Mouse (Mus musculus) midbrain, postnatal 0 days (tissue): Measurements from ENCODE around the gene Nphp4. TPM values are rescaled to one million over a fixed set of nuclear protein-coding genes. Genes with fewer than 3 reads are reported as not detected.

Experiments used
- ATAC-seq: fragments of 200-750 bp; cut with Nextera tagmentation; 2 replicates; pipeline ENCODE4 v1.8.0; 2017; ENCODE audit warnings: moderate number of reproducible peaks, mild to moderate bottlenecking, moderate TSS enrichment, moderate library complexity; ENCODE audit not compliant: low FRiP score
- DNase-seq: peaks from one replicate; pipeline ENCODE4 v3.0.0-alpha.2; 2015; ENCODE audit warnings: low spot score
- H3K27ac ChIP-seq: fragments of 300-500 bp; sonication (generic); 2 replicates; pipeline ENCODE4 v1.5.1; 2014; ENCODE audit warnings: low read depth, mild to moderate bottlenecking, low read length, mixed read lengths
- H3K27me3 ChIP-seq: fragments of 300-500 bp; sonication (generic); 2 replicates; pipeline ENCODE4 v1.6.1; 2014; ENCODE audit warnings: low read length, control low read depth, mixed read lengths; ENCODE audit not compliant: insufficient read depth
- H3K36me3 ChIP-seq: fragments of 300-500 bp; sonication (generic); 2 replicates; pipeline ENCODE4 v1.6.1; 2014; ENCODE audit warnings: low read length, control low read depth, mixed read lengths; ENCODE audit not compliant: insufficient read depth
- H3K4me1 ChIP-seq: fragments of 300-500 bp; sonication (generic); 2 replicates; pipeline ENCODE4 v1.6.1; 2014; ENCODE audit warnings: mild to moderate bottlenecking, control low read depth, antibody characterized with exemption, low read length, mixed read lengths; ENCODE audit not compliant: insufficient read depth
- H3K4me2 ChIP-seq: fragments of 300-500 bp; sonication (generic); 2 replicates; pipeline ENCODE4 v1.6.1; 2014; ENCODE audit warnings: low read depth, mild to moderate bottlenecking, low read length, mixed read lengths; ENCODE audit not compliant: poor library complexity, severe bottlenecking
- H3K4me3 ChIP-seq: fragments of 300-500 bp; sonication (generic); 2 replicates; pipeline ENCODE4 v1.5.1; 2014; ENCODE audit warnings: low read depth, mild to moderate bottlenecking, low read length, moderate library complexity
- H3K9ac ChIP-seq: fragments of 300-500 bp; sonication (generic); replicated peaks from 2 replicates; pipeline ENCODE4 v1.6.1; 2014; ENCODE audit warnings: mild to moderate bottlenecking, low read length, moderate library complexity, mixed read lengths; ENCODE audit not compliant: poor library complexity, severe bottlenecking
- H3K9me3 ChIP-seq: fragments of 300-500 bp; sonication (generic); 2 replicates; pipeline ENCODE4 v1.6.1; 2016; ENCODE audit warnings: low read length, control low read depth
- CTCF ChIP-seq: IDR thresholded peaks from 2 replicates; pipeline ENCODE4 v1.5.1; 2016; ENCODE audit warnings: antibody characterized with exemption, mild to moderate bottlenecking
- WGBS: fragments of 180-500 bp; shearing (Covaris S2); extraction: QIAGEN DNeasy Blood & Tissue Kit; methylation state at CpG from one replicate; pipeline ENCODE4 v1.1.7; 2014; 5-methylcytosine and 5-hydroxymethylcytosine counted together
- polyA plus RNA-seq: library from polyadenylated mRNA; unstranded; fragments of >200 nt; fragmentation: Nextera tagmentation; extraction: Ambion mirVana; gene quantifications from 2 replicates; pipeline ENCODE4 v1.2.1, GENCODE M21; 2015
- total RNA-seq: library from RNA; depleted of rRNA; stranded (reverse); fragments of >200 nt; gene quantifications from 2 replicates; pipeline ENCODE4 v1.2.3, GENCODE M21; 2014

Gene Nphp4
- total and polyA plus RNA-seq, 2 experiments from 2014 or later: 4.8 to 12.1 TPM

- H3K4me2 ChIP-seq: no peak overlapping the region
- DNase-seq (no peak), ATAC-seq (no peak)
- H3K27ac ChIP-seq: no peak overlapping the region
- H3K36me3 ChIP-seq: no peaks in the 10 kb centered on the region; the same call in 1 of the 2 replicates
- H3K4me1 ChIP-seq: peaks cover 7% of the 10 kb centered on the region
- 58% methylated on average over 8 of the region's 8 CpGs for WGBS
- H3K4me3 ChIP-seq: no peak overlapping the region
- TF ChIP-seq CTCF: no peak
- no peak overlapping the region for H3K9ac ChIP-seq
- no peaks in the 10 kb centered on the region for H3K27me3 ChIP-seq
- H3K9me3 ChIP-seq: no peaks in the 10 kb centered on the region
Measured at GRCm38 (mm10) chr4:152480426-152480825, 3.9 kb downstream of the Nphp4 start.

- peaks cover 12% of the 10 kb centered on the region for H3K36me3 ChIP-seq
- H3K4me3 ChIP-seq: no peak overlapping the region
- no peak overlapping the region for H3K9ac ChIP-seq
- H3K27me3 ChIP-seq: no peaks in the 10 kb centered on the region
- ATAC-seq (no peak), DNase-seq (no peak)
- no peak overlapping the region for H3K4me2 ChIP-seq
- H3K27ac ChIP-seq: no peak overlapping the region
- H3K9me3 ChIP-seq: no peaks in the 10 kb centered on the region
- H3K4me1 ChIP-seq: no peaks in the 10 kb centered on the region
- TF ChIP-seq CTCF: no peak
- 77% methylated on average over 10 of the region's 10 CpGs for WGBS
Measured at GRCm38 (mm10) chr4:152488046-152488445, 11.5 kb downstream of the Nphp4 start.

GRCm38 (mm10) chr4:152490311-152490710 is 13.8 kb downstream of the Nphp4 start:
- DNase-seq (no peak), ATAC-seq (no peak)
- H3K9ac ChIP-seq: no peak overlapping the region
- no peaks in the 10 kb centered on the region for H3K27me3 ChIP-seq
- H3K4me1 ChIP-seq: no peaks in the 10 kb centered on the region
- peaks cover 12% of the 10 kb centered on the region for H3K36me3 ChIP-seq
- no peaks in the 10 kb centered on the region for H3K9me3 ChIP-seq
- 85% methylated on average over 14 of the region's 14 CpGs for WGBS
- H3K27ac ChIP-seq: no peak overlapping the region
- H3K4me2 ChIP-seq: no peak overlapping the region
- TF ChIP-seq CTCF: no peak
- H3K4me3 ChIP-seq: no peak overlapping the region

- 0 out of 2 replicates have a peak overlapping the region, but pooled peaks have one; percentile 32 for H3K27ac ChIP-seq
- DNase-seq (peak; percentile 76), ATAC-seq (no peak)
- no peaks in the 10 kb centered on the region for H3K27me3 ChIP-seq
- WGBS: 43% methylated on average over 15 of the region's 15 CpGs
- no peak overlapping the region for H3K9ac ChIP-seq
- H3K4me1 ChIP-seq: no peaks in the 10 kb centered on the region
- no peak overlapping the region for H3K4me3 ChIP-seq
- no peaks in the 10 kb centered on the region for H3K9me3 ChIP-seq
- no peak overlapping the region for H3K4me2 ChIP-seq
- peak; percentile 81 for TF ChIP-seq CTCF
- H3K36me3 ChIP-seq: peaks cover 12% of the 10 kb centered on the region
Measured at GRCm38 (mm10) chr4:152491250-152491899, 14.9 kb downstream of the Nphp4 start.

GRCm38 (mm10) chr4:152494360-152494879 is 17.9 kb downstream of the Nphp4 start:
- Histone ChIP-seq H3K4me2 (0 out of 2 replicates have a peak overlapping the region, but pooled peaks have one; percentile 0), H3K4me3 (no peak overlapping the region), H3K4me1 (no peaks in the 10 kb centered on the region), H3K27ac (peak overlapping the region; percentile 27; the same call in 1 of the 2 replicates), H3K36me3 (peaks cover 11% of the 10 kb centered on the region; the same call in 1 of the 2 replicates), H3K9me3 (no peaks in the 10 kb centered on the region), H3K27me3 (no peaks in the 10 kb centered on the region), H3K9ac (0 out of 2 replicates have a peak overlapping the region, but pooled peaks have one; percentile 29)
- DNase-seq: peak; percentile 33
- no peak for TF ChIP-seq CTCF
- no peak for ATAC-seq
- WGBS: 17% methylated on average over 20 of the region's 20 CpGs

GRCm38 (mm10) chr4:152512221-152512925 is 35.9 kb downstream of the Nphp4 start:
- Histone ChIP-seq H3K27me3 (no peaks in the 10 kb centered on the region), H3K4me2 (no peak overlapping the region), H3K36me3 (peaks cover 8% of the 10 kb centered on the region), H3K9me3 (no peaks in the 10 kb centered on the region), H3K9ac (no peak overlapping the region), H3K27ac (no peak overlapping the region), H3K4me1 (no peaks in the 10 kb centered on the region), H3K4me3 (no peak overlapping the region)
- peak; percentile 59 for DNase-seq
- ATAC-seq: no peak
- no peak for TF ChIP-seq CTCF
- 44% methylated on average over 18 of the region's 18 CpGs for WGBS
